Mouse (Mus musculus) frontal cortex, adult (tissue): ENCODE results near the gene Zfr.
"Not testable (repeated sequence)": the region's sequence is repeated elsewhere in the genome, so short reads cannot be mapped to it uniquely, and the experiment has no call there.

Experiments used
- ATAC-seq: cut with Nextera tagmentation; 2 replicates; pipeline ENCODE4 v1.9.2; 2017; ENCODE audit warnings: mild to moderate bottlenecking, moderate library complexity, mixed read lengths; ENCODE audit not compliant: low TSS enrichment

Gene Zfr

DNA sequence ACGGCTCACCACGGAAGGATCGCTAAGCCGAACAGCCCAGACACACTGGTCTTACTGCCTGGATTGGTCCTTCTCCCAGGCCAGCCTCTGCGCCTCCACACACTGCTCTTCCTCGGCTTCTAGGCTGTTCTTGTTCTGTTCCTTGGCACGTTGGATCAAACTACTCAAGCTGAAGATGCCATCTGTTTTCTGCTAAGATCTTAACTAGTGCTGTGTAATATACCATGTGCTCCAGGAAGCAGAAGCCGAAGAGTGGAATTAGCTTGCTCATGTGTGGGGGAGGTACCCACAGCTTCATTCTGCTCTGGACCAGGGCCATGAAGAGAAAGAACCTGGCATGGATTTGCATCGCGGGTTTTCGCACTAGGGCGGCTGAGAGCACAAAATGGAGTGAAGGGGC is 11.2 kb upstream of the Zfr start:
- peak; percentile 87 for ATAC-seq

DNA sequence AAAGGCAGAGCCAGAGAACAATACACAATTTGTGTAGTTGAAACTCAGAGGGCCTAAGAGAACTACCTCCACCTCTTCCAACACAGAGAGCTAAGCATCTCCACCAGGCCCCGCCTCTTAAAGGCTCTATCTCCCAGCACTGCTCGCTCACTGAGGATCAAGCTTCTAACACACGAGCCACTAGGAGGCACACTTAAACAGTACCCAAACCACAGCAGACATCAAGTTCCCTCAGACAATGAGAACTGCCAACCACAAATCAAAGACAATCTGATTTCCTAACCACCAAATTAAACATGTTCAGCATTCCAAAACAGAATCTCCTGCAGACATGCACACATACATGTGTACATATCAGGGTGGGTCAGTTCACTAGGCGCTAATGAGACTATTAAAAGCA is 9.4 kb upstream of the Zfr start:
- ATAC-seq: no peak

DNA sequence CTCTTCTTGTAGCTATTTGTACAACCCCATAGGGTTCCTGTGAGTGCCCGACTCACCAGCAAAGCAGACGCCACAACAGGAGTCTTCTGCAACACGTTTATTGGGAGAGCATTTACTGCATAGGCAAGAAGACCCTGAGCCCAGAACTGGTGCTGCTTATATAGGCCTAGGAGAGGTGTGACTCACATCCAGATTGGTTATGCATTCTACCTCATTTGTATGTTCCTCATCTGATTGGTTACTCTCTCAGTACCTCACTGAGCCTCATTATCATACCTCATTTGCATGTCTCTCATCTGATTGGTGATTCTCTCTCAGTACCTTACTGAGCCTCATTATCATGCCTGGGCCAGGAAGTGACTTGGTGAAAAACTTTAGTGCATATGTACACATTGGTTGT is 8.7 kb upstream of the Zfr start:
- not testable (repeated sequence) for ATAC-seq

DNA sequence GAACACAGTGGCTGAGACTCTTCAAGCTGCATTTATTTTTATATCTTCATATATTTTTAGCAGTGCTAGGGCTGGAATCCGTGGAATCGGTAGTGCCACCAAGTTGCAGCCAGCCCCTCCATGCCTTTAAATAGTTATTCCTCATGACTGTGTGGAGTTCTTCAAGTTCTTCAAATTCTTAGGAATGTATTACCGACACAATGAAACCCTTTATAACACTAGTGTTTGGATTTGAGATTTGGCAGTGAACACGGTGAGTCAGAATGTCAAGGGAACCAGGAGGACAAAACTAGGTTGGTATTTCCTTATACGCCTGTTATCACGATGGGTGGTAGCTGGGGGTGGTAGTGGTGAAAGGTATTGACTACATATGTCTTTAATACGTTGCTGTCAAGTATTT is 6.4 kb upstream of the Zfr start:
- ATAC-seq: peak; percentile 15

DNA sequence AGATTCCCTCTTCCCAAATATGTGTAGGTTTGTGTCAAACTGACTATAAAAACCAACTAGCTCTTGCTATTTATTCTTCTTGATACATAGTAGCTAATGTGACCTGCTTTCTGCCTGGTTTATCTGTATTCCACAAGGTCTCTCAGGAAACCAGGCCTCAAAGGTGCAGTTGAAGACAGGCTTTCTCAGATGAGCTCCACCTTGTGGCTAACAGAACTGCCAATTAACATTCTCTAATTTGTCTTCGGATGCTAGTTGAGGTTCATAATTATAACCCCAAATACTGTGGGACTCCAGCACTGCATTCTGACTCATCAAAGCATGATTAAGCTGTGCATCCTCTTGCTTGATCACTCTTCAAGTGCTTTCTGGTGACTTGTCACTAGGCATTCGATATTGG is 4.2 kb upstream of the Zfr start:
- ATAC-seq: 0 out of 2 replicates have a peak, but pooled peaks have one; percentile 6

DNA sequence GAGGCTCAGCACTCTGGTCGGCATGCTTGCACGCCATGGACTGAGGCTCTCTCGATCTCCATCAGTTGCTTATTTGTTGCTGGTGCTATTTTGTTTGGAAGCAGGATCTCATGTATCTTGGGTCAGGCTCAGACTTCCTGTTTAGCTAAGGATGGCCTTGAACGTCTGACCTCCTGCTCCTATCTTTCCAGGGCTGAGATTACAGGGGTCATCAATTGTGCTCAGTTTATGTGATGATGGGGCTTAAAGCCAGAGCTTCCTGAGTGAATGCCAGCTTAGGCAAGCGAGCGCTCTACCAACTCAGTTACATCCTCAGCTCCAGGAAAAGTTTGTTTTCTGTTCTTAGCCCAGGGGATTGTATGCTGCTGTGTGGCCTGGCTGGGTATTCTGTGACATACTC is 3.1 kb upstream of the Zfr start:
- ATAC-seq: no peak

DNA sequence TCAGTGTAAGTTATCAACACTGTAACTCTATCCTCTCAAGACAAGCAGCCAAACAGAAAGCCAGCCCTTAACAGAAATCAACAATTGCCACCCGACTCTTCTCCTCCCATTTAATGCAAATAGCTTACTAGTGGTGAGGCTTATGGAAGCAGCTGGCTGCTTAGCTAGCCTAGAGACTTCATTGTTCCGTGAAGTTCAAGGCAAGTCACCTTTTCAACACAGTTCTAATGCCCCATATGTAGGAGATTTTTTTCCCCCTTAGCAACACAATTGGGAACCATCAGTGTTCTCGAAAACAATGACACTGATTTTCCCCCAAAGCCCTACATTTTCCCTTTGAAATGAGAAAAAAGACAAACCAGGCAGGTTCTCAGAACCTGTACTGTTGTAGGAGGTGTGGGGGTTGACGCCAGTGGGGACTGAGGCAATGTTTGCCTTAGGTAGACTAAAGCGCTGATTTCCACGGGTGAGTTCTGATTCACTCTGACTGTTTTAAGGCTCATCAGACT is 1.9 kb upstream of the Zfr start:
- no peak for ATAC-seq

DNA sequence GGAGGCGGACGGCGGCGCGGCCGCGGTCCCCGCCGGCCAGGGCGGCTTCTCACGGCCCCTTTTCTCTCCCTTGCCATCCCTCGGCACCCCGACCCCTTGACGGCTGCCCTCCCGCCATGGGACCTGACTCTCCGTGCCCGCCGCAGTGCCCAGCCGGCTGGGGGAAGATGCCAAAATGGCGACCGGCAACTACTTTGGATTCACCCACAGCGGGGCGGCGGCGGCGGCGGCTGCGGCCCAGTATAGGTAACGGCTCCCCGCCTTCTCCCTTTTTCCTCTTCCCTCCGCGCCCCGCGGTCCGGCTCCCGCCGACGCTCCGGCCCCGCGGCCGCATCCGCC is 431 bp downstream of the Zfr start:
- no peak; the same call in 1 of the 2 replicates for ATAC-seq

DNA sequence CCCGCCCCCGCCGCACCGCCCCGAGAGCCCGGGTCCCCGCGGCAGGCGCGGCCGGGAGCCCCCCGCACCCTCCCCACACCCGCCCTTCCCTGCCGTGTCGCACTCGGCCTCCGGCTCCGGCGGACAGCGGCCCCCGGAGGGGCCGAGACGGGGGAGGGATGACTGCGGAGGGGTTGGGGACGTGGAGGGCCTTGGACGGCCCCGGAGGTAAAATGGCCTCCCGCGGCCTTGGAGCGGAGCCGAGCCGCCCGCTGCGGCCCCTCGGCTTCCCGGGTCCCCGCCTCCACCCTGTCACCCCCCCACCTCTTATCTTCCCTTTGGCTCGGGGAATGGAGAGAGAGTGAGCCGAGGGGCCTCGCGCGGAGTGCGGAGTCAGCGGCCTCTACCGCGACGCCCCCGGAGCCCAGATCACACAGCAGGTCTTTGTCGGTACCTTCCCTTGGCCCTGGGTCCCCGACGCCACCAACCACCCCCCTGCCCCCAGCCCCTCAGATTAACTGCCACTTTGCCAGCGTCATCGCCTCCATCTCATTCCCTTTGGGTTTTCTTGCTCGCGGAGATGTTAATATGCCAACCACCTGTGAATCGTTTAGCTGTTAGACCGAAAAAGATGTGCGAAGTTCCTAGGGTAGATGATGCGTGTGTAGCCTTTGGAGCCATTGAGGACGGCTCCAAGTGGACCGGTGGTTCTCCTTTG is 949 bp downstream of the Zfr start:
- peak; percentile 7 for ATAC-seq

DNA sequence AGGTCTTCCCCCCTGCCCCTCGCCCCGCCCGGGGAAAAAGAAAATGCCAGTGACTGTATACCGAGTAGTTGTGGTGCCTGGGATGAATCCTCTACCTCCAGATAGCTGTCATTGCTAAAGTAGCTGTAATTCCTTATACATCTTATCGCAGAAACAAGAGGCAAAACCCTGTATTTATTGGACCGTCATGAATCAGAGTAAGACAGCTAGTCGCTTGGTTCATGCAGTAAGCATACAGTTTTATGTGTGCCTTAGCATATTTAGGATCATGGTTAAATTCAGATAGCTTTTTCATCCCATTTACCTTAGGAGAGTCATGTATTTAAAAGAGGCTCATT is 1.5 kb downstream of the Zfr start:
- ATAC-seq: peak; percentile 4; the same call in 1 of the 2 replicates

DNA sequence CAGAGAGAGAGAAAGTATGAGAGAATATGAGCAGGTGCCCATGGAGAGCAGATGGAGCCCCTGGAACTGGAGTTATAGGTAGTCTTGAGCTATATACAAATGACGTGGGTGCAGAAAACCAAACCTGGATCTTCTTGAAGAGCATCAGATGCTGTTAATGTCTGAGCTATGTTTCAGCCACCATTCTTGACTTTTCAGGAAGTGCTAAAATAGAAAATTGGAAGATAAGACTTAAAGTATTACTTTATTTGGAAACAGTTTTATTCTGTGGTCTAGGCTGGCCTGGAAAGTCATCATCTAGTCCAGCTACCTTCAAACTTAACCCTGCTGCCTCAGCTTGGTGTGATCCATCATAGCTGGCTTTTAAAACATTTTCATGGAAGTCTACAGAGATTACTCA is 7.3 kb downstream of the Zfr start:
- ATAC-seq: peak; percentile 76

DNA sequence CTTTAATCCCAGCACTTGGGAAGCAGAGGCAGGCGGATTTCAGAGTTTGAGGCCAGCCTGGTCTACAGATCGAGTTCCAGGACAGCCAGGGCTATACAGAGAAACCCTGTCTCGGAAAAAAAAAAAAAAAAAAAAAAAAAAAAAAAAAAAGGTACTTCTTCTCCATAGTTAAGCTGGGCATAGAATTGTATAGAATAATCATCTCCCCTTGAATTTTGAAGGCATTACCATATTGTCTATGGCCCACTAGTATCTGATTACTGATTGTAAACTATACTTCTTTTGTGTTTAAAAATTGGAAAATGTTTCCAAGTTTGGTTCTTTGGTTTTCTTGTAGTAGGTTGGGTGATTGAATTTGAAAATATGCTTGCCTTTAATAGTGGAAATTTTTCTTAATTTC is 13.2 kb downstream of the Zfr start:
- not testable (repeated sequence) for ATAC-seq

DNA sequence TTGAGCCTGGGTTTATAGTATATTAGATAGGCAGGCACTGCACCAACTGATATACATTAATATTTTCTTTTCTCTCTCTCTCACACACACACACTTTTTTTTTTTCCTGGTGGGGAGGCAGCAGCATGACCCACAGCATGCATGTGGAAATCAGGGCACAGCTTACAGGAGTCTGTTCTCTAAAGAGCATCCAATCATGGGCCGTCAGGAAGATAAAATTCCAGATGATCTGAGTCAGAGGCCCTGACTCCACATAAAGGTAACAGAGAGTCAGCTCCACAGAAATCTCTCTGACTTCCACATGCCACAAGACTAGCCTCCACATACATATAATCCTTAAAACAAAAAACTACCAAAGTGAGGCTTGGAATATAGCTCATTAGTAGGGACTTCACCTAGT is 16.9 kb downstream of the Zfr start:
- 0 out of 2 replicates have a peak, but pooled peaks have one; percentile 16 for ATAC-seq

DNA sequence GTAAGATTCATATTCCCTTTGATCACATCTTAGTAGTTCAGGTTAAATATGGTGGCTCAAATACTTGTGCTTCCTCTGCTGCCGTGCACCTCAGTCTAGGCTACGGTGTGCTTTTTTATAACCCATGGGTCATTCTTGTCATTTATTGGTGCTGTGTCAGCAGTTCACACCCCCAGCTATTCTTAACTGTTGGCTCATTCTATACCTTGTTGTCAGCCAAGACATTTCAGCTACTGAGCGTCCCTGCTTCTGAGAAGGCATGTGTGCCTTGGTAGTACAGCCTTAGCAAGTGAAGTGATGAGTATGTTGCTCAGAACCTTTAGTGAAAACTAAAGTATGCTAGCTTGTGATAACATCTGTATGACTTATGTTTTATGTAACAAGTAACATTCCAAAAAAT is 17.7 kb downstream of the Zfr start:
- ATAC-seq: peak; percentile 58; the same call in 1 of the 2 replicates

DNA sequence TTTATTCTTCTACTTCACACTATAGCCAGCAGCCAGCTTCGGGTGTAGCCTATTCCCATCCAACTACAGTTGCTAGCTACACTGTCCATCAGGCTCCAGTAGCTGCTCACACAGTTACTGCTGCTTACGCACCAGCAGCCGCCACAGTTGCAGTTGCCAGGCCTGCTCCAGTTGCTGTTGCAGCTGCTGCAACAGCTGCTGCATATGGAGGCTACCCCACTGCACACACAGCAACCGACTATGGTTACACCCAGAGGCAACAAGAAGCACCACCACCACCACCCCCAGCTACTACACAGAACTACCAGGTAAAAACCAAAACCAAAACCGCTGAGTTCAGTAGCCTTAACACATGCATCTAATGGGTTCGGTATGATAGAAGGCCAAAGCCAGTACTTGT is 18.7 kb downstream of the Zfr start:
- no peak for ATAC-seq

DNA sequence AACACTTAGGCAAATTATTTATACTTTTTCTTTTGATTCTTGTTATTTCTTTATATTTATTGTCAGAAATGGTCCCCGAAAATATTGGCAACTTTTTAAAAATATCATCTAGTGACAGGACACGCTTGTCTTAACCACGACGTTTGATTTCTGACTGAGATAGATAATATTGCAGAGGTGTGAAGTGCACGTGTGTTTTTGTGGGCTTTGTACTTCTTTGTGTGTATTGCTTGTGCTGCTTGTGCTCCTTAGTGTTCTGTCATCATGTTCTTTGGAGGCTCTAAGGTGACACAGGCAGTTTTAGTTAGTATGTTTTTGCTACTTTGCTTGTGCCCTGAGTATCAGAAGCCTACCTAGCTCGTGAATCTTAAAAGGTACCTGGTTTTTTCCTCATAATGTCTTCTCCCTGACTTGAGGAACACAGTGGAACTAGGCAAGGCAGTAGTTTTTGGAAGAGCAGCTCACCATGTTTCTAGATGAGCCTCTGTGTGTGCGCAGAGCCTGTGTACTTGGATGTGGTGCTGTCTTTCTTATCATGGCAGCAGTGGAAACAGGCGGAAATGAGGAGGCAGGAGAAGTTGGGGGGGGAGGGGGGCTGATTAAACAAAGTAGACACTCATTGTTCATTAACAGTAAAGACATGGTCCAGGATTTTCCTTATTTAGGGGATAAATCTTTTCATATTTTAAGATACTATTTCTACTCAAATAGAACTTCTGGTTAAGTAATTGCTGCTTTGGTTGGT is 23.5 kb downstream of the Zfr start:
- no peak for ATAC-seq

DNA sequence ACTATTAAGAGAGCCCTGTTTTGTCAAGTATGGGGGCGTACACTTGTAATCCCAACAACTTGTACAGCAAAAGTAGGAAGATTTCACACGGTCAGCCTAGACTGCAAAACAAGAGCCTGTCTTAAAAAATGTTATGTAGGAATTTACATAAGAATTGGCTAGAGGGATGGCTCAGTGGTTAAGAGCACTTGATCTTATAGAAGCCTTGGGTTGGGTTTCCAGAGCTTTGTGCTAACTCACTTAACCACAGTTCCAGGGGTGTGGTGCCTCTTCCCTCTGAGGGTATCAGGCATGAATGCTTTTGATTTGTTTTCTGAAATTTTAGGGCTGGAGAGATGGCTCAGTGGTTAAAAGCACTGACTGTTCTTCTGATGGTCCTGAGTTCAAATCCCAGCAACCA is 29.8 kb downstream of the Zfr start:
- ATAC-seq: no peak

DNA sequence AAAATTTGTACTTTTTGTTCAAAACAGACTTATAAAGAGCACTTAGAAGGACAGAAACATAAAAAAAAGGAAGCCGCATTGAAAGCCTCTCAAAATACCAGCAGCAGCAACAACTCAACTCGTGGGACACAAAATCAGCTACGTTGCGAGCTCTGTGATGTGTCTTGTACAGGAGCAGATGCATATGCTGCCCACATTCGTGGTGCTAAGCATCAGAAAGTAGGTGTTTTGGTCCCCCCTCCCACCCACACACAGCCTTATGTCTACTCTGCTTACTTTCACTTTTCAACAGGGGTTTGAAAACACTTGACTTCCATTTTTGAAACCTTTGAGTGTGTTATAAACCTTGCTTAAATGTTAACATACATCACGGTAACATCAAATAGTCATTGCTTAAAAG is 31.9 kb downstream of the Zfr start:
- ATAC-seq: peak; percentile 86

DNA sequence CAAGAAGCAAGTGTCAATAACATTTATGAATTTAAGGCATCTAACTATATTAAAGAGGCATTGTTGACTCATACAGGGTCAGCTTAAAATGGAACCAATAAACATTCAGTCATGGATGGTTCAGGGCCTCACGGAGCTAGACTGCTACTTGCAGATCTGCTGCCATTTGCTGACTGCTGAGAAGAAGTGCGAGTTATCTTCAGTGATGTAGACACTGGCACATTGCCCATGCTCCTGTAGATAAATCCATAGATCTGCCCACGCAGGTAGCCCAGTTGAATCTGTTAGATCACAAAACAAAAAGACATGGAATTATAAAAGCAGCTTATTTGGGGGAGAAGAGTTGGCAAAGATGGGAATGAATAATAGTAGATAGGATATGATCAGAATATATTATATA is 36.1 kb downstream of the Zfr start:
- ATAC-seq: peak; percentile 34; the same call in 1 of the 2 replicates

DNA sequence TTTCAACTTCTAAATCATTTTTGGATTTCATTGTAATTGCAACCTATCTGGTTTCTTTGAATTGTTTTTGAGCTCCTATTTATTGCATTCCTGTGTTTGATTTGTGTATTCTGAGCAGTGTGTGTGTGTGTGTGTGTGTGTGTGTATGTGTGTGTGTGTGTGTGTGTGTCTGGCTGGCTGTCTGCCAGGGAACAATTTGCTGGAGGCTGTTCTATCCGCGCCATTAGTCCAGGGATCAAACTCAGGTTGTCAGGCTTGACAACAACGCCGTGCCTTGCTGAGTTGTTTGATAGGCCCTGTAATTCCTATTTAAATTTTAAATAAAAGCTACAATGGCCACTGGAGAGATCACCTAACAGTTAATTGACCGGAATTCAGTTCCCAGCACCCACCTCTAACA is 60.5 kb downstream of the Zfr start:
- ATAC-seq: no peak

DNA sequence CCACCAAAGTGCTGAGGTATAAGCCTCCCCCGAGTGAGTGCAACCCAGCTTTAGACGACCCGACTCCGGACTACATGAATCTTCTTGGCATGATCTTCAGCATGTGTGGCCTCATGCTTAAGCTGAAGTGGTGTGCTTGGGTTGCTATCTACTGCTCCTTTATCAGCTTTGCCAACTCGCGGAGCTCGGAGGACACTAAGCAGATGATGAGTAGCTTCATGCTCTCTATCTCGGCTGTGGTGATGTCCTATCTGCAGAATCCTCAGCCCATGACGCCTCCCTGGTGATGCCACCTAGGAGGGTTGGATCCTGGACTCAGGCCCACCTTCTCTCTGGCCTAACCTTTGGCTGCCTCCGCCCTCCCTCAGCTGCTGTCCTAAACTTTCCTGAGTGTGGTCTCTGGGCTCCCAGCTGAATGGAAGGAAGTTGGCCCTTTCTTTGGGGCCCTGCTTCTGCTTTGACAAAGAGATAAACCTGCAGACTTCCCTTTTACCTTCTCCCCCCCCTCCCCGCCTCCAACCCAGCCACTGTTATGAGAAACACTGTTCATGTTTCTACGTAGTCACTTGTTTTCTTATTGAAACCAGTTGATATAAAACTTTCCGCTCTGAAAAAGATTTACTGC is 63.7 kb downstream of the Zfr start:
- not testable (repeated sequence) for ATAC-seq

DNA sequence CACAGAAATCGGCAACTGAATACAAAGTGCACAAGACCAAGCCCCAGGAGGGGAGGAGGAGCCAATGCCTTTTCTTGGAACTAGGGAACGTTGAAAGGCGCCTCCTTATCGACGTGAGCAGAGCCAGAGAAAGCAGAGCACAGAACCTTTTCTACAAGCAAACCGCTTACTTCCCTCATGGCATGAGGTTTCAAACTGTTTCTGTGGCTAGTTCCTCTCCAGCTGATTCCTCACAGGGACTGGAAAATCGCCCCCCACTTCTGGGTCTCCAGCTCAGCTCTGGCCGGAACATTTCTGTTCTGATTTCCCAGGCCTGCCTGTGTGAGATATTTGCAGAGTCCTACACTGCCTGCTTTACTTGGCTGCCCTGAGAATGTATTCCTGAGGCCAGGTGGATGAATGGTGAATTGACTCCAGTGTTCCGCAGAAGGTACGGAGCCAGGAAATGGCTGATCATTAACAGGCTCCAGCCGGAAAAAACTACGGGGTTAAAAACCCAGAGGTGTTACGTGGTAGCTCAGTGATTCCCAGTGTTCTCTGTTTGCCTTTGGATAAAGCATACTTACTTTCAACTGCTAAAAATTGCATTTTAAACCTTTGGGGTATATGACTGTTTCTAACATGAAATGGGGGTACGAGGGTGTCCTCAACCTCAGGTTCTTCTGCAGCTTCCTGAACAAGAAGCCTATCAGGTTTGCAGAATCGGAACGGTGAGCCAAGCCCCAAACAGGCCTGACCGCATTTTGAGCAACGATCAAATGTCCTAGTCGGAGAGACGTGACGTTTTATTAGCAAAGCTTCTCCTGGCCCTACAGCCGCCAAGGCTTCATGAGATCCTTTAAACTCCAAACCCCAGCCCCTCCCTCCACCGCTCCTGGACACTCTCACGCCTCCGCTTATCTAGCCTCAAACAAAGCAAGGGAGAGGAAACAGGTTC is 76.5 kb downstream of the Zfr start:
- peak; percentile 26 for ATAC-seq
